Mouse (Mus musculus) frontal cortex, postnatal 14 days (tissue): ENCODE measurements around the gene Cep295nl.

ENCODE experiments used
- DNase-seq, 2 experiments: peaks; one replicate each; pipeline ENCODE4 v3.0.0; 2022; ENCODE audit warnings: low spot score in 2 of 2

Cep295nl gene

DNA sequence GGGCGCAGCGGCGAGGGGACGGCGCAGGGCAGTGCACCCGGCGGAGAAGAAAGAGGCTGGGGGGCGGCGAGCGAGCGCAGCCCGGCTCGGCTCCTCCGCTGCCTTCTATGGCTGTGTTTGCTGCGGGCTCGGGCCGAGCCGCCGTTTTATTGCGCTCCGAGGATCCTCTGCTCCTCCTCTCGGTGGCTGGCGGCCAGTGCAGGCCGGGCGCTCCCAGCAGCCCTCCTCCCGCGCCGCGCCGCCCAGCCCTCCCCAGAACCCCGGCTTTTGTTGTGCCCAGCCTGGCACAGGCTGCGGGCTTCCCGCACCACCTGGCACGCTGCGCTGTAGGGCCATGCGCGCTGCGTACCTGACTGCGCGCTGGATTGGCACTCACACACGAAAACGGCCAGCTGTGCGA is 12.9 kb upstream of the Cep295nl start:
- peak; percentile 71 to 79 for DNase-seq

DNA sequence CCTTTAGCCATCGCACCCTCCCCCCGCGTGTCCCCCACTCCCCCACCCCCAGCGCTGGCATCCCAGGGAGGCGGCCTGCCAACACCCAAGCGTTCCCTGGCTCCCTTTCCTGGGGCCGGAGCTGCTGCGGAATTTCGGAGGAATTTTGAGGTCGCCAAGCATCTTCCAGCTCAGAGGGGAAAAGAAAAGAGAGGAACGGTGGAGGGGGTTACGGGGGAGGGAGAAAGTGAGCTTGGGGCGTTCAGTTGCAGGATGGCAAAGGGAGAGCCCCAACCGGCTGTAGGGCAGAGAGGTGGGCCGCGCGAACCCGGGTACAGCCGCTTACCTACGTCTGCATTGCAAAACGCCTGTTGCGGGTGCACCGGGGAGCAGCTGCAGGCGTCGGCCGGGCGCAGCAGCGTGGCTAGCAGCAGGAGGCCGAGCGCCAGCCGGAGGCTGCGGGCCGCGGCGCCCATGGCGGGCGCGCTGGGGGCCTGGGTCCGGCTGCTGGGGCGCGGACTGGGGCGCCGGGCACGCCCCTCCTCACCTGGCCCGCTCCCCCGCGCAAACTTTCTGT is 12.4 kb upstream of the Cep295nl start:
- no peak for DNase-seq

DNA sequence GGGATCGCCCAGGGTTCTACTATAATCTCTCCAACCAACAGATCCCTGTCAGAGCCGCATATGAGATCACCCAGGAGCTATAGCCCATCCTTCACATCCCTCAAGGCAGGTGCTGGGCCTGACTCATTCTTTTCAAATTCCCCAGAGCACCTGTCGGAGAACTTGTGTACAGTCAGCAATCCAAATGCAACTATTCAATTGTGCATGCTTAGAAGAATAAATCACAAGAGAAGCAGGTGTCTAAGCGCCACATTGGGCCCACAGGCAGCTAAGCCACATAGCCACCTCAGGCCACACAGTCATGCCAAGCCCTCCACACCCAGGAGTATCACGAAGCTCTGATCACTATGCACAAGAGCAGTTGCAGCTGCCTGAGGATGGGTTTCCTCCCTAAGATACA is 7.2 kb upstream of the Cep295nl start:
- DNase-seq = no peak

DNA sequence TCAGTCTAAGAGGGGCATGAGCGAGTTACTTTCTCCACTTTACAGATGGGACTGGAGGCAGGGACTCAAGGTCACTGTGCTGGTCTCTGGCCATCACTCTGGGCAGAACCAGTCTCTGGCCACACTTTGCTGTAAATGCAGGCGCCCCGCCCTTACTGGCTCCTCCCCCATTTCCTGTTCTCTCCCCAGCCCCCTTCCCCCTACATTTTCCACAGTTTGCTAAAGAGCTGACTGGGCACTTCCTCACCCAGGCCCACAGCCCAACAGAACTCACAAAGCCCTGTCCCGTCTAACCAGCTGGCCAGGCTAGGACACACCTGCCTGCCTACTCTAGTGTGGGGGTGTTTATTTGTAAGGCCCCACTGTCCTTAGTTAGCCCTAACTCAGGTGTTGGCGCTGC is 6.6 kb upstream of the Cep295nl start:
- no peak for DNase-seq

DNA sequence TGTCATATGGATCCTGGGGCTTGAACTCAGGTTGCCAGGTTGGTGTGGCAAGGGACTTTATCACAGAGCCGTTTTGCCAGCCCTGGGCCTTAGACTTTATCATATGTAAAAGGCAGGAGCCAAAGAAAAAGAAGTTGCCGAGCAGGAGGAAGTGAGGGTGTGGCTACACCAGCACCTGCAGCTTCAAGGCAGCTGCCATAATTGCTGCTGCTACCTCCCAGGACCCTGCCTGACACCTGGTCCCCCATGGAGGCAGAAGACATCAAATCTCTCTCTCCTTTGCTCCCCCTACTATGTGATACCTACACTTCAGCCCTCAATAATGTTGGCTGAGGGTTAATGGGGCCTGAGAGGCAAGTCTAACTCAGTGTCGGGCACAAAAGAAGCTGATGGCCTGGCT is 6.1 kb upstream of the Cep295nl start:
- no peak for DNase-seq

DNA sequence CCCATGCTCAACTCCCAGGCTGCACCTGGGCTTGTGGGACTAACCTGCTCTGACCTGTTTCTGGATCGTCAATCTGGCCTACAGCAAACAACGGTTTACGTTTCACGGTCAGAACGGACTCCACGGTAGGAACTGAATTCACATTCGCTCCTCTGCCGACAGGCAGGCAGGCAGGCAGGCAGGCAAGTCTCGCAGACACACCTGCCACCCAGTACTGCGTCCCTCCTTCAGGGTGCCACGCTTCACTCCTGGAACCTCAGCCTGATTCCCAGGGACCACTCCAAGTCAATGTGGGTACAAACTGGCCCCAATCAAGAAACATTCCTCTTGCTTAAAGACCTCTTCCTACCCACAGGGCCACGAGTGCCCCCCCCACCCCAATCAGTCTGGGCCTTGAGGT is 5.6 kb upstream of the Cep295nl start:
- no peak for DNase-seq

DNA sequence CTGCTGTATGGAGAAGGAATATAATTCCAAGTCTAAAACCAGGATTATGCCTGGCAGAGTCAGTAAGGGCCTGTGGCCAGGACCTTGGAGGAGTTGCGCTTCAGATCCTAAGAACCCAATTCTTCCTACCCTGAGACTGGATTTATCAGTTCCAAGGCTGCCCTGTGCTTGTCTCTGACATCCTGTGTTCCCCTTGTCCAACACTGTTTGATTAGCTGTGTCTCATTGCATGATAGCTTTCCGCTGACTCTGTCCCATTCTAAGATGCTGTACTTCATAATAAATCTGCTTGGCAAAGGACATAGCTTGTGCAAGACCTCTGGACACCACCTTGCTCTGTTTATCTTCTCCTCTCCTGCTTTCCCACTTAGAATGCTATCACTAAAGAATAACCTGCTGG is 5.1 kb upstream of the Cep295nl start:
- DNase-seq = no peak

DNA sequence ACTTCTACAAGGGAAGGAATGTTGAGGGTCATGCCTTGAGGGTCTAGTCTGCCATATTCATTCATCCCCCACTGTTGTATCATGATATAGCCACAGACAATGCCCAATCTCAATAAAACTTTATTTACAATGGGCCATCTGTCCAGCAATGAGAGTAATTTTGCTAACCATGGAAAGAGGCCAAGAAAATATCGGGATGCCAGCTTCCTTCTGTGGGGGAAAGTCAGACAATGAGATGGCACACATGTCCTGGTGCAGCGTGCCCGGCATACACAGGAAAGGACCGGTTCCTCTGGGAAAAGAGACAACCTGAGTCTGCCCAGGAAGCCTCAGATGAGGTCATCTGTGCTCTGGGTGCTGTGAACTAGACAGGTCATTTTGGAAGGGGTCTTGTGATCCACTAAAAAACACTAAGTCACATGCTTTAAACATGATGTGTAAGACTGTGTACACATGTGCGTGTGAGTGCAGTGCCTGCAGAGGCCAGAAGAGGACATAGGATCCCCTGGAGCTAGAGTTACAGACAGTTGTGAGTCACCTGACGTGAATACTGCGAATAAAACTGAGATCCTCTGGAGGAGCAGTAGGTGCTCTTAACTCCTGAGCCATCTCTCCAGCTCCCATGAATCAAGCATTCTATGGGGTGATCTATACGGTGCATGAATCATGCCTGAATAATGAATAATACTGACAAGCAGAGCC is 4.2 kb upstream of the Cep295nl start:
- DNase-seq = no peak

DNA sequence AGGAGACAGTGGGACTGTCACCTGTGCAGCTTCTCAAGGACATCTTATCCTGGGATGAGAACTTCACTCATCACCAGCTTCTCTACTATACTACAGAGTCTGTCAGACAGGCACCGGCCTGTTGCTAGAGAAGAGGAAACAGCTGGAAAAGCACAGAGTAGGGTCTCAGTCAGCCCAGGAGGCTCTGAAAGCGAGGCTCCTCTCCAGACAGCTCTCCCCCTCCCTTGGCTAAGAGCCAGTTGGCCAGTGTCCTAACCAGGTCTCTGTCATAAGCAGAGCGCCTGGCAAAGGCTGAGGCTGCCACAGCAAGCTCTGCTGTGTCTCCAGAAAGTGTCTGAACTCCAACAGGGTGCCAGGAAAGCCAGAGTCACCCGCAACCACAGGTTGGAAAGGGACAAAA is 3.4 kb upstream of the Cep295nl start:
- no peak for DNase-seq

DNA sequence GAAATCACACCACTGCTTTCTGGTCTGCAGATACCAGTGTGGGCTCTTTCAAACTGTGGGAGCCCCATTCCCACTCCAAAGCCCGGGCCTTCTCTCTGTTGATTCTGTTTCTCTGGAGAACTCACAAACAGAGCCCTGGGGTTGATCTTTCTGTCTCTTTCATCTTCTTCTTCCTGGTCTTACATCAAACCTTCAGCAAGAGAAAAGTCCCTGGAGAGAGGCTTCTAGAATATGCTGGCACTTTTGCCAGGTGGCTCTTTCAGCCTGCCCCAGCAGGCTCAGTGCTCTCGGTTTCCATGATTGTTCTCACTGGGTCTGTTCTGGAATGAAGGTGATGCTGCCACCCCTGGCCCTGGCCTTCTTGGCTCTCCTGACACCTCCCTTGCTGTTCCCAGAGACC is 1.3 kb upstream of the Cep295nl start:
- DNase-seq = no peak

DNA sequence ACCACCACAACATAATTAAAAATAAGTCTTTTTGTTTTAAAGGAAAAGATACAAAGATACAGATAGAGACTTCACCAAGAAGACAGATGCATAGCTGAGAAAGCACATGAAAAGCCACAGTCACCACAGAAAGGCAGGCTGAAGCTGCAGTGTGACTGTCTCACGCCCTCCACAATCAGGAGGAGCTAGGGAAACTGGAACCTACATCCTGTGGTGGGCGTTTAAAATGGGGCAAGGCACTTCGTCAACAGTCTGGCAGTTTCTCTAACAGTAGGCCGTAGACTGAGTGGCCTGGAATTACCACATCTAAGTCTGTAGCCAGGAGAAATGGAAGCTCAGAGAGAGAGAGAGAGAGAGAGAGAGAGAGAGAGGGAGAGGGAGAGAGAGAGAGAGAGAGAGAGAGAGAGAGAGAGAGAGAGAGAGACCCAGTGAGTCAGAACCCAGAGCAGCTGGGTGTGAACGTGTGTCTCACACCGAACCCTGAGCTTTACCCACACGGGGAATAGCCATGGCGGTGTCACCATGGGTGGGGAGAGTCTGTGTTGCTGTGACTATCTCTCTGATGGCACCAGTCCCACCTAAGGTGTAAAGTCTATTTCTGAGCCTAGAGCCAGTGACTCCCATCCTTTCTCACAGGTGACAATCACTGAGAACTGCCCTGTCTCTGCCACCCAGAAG is 4.7 kb downstream of the Cep295nl start:
- DNase-seq = no peak

DNA sequence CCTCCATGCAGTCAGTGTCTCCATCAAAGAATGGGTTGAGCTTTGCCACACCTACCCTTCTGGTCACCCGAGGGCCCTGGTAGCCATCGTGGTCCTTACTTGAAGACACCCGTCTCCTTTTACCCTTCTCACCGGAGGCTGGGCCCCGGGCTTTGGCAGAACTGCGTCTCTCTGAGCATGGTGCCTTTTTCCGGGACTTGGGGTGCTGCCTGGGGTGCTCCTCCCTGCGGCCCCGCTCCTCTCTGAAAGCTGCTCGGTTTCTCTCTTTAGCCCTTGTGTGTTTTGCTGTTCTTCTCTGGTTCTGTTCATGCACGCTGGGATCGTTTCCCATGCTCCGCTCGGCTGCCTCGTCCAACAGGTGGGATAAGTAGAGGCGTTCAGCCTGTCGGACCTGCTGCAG is 8.9 kb downstream of the Cep295nl start:
- no peak for DNase-seq

DNA sequence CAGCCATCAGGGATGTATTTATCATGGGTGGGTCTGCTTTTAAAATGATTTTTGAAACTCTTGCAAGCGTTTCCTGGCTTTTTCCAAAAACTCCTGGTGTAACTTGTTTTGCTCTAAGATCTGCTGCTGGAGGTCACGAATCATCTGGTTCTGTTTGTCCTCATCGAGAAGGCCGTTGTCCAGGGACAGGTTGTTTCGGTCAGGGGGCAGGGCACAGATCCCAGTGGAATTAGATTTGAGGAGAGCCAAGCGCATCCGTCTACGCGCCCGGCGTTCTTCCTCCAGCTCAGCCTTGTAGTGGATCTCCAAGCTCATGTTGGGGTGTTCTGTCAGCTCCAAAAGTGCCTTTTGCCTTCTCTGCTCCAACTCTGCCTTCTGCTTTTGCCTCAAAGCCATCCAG is 9.9 kb downstream of the Cep295nl start:
- no peak for DNase-seq

DNA sequence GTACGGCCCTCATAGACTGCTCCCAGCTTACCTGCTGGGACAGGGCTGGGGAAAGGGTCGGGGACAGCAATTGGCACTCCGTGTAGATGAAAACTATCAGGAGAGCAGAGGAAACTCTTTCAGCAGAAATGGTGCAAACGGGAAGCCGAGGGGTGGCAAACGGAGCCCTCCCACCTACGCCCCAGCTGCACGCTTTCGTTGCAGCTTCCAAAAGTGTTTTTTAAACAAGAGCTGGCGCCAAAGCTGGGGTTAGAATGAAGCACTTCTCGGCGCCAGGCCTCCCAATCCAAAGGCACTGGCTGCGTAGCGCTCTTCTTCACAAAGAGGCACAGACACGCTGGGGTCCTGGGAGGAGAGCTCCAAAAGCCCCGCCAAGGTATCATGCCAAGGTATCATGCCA is 11.5 kb downstream of the Cep295nl start:
- no peak for DNase-seq

DNA sequence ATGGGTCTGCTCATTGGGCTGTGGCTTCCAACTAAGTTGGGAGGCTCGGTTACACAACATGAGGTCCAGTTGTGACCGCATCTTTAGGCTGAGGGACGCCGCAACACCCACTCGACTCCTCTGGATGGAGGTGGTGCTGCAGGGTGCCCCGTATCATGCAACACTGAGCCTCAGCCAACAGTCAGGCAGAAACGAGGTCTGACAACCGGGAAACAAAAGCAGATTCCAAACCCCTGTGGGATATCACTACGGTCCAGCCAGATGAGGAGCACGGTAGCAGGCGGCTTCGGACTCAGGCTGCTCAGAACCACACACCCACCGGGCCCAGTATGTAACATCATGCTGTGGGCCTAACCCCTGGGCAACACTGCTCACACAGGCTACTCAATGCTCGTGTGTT is 11.9 kb downstream of the Cep295nl start:
- DNase-seq = no peak

DNA sequence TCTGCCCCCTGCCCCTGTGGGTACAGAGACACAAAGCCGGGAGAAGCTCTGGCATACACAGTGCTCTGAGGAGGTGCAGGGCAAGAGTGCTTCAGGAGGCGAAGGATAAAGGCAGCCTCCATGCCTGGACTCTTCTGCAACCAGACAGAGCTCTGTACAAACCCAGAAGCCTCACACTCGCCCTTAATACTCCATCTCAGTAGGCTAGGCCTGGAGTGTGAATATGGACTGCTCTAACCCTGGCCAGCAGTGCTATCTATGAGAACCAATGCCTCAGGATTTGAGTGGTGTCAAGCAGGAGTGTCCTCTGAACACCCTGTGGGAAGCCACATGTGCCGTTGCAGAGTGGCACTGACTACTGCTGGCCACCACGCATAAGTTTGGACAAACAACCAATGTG is 13.4 kb downstream of the Cep295nl start:
- DNase-seq = no peak

DNA sequence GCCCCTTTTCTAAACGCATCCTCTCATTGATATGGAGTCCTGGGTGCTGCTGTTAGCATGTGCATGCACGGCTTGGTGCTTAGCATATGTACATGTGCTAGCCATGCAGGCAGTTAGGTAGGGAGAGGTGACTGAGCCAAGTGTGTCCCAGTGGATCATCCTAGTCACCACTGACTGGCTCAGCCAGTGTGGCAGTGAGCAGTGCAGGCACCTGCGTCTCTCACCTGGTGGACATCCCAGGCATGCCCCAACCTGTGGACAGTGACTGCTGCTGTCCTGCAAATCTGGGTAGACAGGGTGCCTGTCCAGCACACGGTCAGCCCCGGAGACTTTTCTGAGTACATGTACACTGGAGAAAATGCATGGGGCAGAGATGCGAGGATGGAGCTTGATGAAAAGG is 13.8 kb downstream of the Cep295nl start:
- DNase-seq = no peak

DNA sequence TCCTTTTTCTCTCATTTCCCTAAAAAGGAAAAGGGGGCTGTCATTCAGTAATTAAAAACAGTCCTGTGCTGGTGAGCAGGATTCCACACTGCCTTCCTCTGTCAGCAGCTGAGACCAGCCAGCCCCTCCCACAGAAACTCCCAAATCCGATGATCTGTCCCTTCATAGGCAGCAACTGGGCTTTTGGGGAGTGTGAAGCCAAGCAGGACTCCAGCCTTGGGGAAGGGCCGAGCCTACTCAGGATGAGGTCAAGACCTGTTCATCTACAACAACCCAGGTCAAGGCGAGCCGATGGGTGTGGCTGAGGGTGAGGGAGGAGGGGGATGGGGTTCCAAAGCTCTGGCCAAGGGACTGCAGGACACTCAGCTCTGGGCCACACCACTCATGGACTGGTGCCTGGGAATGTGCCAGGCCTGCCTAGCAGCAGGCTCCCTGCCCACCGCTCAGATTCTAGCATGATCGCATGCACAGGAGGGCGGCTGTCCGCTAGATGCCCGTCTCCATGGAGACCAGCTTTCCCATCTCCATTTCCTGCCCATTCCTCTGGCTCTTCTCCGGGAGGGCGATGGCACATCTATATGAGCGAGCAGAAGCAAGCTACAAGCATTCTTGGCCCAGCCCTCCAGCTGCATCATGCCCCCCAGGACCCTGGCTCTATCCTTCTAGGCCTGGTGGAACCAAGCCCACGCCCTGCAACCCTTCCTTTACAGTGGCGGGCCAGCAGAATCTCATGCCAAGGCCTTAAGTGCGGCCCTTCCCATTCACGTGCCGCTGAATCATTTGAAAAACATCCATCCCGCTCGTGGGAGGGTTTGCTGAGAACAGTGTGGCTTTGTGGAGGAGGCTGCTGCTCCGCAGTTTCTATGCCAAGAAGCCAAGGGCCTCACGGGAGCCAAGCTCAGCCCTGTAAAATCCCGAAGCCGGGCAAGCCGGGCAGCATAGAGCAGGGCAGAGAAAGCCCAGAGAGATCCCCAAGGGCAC is 15.0 kb downstream of the Cep295nl start:
- peak; percentile 73 to 85 for DNase-seq

DNA sequence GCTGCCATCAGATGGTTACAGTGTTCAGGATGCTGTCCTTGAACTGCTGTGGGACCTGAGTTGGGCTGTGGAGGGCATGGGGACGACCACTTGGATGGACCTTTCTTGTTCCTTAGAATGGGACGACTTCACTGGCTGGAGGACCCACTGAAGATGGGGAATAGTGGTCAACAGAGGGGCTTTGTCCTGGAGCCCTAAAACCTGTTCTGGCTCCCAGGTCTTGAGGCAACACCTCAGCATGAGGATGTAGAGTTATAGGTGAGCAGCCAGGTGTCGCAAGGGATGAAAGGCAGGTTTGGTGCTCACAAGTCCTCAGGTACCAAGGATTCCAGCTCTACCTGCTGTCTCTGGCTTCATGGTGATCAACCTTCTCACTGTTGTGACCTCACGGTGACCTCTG is 15.8 kb downstream of the Cep295nl start:
- no peak for DNase-seq

DNA sequence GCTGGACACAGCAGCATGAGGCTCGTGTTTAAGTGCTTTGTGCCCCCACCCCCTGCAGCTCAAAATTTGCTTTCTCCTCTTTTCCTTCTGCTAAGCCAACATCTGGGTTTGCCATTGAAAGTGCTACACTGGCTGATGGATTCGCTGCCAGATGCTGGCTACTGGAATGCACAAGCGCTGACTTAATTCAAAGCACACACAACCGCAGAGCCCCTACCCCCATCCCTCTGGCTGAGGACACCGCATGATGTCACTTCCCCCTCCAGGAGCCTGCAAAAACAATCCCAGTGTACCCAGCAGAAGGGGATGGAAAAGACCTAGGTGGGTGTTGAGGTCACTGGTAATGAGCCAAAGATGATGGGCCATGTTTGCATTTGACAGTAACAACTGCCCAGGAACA is 17.8 kb downstream of the Cep295nl start:
- no peak for DNase-seq

DNA sequence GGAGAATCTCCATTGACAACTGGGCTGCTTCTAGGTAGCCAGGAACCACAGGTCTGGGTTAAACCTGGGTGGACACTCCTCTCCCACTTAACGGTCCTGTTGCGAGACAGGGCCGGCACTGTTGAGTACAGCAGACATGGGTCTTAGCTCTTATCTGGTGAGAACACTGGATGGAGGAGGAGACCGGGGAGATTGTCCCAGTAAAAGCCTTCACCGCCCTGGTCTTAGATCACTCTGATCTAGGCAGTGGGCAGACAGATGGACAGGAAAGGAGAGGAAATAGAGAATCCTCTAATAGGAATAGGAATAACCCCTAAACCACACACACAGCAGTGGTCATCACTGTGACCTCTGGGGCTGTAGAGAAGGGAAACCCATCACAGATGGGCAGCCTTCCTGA is 18.3 kb downstream of the Cep295nl start:
- no peak for DNase-seq

DNA sequence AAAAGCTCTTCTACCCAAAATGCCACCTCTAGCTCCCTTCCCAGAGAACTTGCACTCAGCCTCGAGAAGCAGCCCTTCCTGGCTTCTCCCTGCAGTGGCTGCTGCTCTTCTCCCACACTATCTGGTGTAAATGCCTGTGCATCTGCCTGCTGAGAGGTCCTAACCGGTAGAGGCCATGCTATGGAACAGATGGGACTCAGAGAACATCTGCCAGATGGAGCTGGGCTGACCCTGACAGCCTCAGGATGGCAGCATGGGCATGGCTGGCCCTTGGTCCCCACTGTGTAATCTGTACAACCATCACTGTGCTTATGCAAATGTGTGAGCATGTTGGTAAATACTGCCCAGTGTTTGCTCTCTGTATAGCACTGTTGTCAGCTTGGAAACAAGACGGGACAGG is 19.7 kb downstream of the Cep295nl start:
- DNase-seq = no peak
